ENCODE assay signal across 8 mouse cellular contexts in the genomic region with DNA sequence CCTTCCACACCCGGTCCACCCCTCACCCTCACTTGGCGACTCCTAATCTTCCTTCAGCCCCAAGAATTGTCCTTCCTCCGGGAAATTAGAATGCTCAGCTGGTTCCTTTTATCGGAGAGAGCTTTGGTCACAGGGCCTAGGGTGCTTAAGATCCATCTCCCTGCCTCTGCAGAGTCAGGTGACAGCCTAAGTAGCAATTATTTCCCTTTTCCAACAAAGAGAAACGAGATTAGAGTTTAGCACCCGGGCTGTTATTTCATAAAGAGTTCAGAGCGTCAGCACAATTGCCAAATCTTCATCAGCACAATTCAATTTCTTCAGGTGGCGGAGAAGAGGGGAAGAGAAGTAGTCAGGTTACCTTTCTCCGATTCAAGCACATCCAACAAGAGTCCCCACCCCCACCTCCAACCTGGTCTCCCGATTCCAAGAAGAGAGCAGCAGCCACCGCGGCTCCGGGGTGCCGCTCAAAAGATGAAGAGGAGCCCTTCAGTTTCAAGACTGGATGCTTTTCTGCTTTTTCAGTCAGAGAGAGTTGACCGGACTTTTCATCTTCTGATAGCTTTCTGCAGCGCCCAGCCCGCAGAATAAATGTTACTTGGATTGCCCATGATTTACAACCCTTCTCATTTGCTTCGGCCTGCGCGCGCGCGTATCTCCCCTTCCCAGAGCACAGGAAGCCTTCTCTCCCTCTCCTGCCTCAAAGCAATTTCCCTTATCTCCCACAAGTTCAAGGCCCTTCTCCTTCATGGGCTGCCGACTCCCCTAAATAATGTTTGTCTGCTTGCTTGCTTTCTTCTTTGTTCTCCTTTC. TPM values are rescaled to one million over a fixed set of nuclear protein-coding genes. Genes with fewer than 3 reads are reported as not detected.
A peak's percentile ranks its signal among the peaks of the same experiment; 100 is the strongest.
DNase-seq lines count a peak whose midpoint lies in the region; ATAC-seq and TF ChIP-seq lines count a peak whose summit lies in the region.

No protein-coding gene starts in this region.

- no peak overlapping the region for H3K9ac ChIP-seq in heart, adult 2 months (ENCODE audit: low read depth, low read length)
- peak overlapping the region; percentile 23; the same call in 1 of the 2 replicates for H3K9ac ChIP-seq in forebrain, embryonic 15.5 days (replicated peaks)
- H3K9ac ChIP-seq in liver, embryonic 13.5 days: no peak overlapping the region

- TF ChIP-seq POLR2A in heart, adult 2 months (IDR thresholded peaks at IDR 0.05; ENCODE audit: insufficient read depth, low read depth, low read length): no peak

- DNase-seq in heart, embryonic 10.5 days (ENCODE audit: low spot score): no peak
- no peak for DNase-seq in heart, adult 2 months
- DNase-seq in ES-CJ7 (ENCODE audit: low read depth, low spot score): peak; percentile 10
- no peak for DNase-seq in liver, embryonic 13.5 days
- DNase-seq in thymus, postnatal 14 days: no peak
- no peak for DNase-seq in gastrocnemius, adult 8-10 months (ENCODE audit: low spot score in 2 of 2)
- DNase-seq in urinary bladder, adult 2 months (ENCODE audit: low spot score): no peak

- 0 out of 2 replicates have a peak, but pooled peaks have one; percentile 17 for ATAC-seq in forebrain, embryonic 15.5 days (replicated peaks)
- no peak for ATAC-seq in liver, embryonic 13.5 days (ENCODE audit: low read depth)

- H3K27me3 ChIP-seq in heart, embryonic 10.5 days (ENCODE audit: insufficient read depth, poor library complexity, severe bottlenecking): no peaks in the 10 kb centered on the region
- no peaks in the 10 kb centered on the region for H3K27me3 ChIP-seq in heart, adult 2 months (ENCODE audit: control insufficient read depth, insufficient read depth, low read length)
- H3K27me3 ChIP-seq in forebrain, embryonic 15.5 days: no peaks in the 10 kb centered on the region
- 0 out of 2 replicates have a peak, but pooled peaks cover 6% of the 10 kb centered on the region for H3K27me3 ChIP-seq in liver, embryonic 13.5 days

- peak overlapping the region; percentile 42; the same call in 1 of the 2 replicates for H3K27ac ChIP-seq in heart, embryonic 10.5 days
- H3K27ac ChIP-seq in heart, adult 2 months: no peak overlapping the region
- H3K27ac ChIP-seq in forebrain, embryonic 15.5 days (replicated peaks): peak overlapping the region; percentile 1
- H3K27ac ChIP-seq in liver, embryonic 13.5 days: no peak overlapping the region

- no peaks in the 10 kb centered on the region for H3K79me2 ChIP-seq in heart, adult 2 months (replicated peaks; ENCODE audit: control insufficient read depth, insufficient read depth, low read length)

- H3K36me3 ChIP-seq in heart, embryonic 10.5 days: no peaks in the 10 kb centered on the region
- no peaks in the 10 kb centered on the region for H3K36me3 ChIP-seq in heart, adult 2 months (ENCODE audit: control insufficient read depth, insufficient read depth, low read length)
- H3K36me3 ChIP-seq in forebrain, embryonic 15.5 days: no peaks in the 10 kb centered on the region
- H3K36me3 ChIP-seq in liver, embryonic 13.5 days: no peaks in the 10 kb centered on the region

- H3K4me3 ChIP-seq in heart, embryonic 10.5 days: peak overlapping the region; percentile 50
- H3K4me3 ChIP-seq in heart, adult 2 months: no peak overlapping the region
- peak overlapping the region; percentile 22 for H3K4me3 ChIP-seq in forebrain, embryonic 15.5 days
- no peak overlapping the region for H3K4me3 ChIP-seq in liver, embryonic 13.5 days (replicated peaks)

- 16% methylated on average over 24 of the region's 24 CpGs for WGBS in heart, embryonic 10.5 days
- WGBS in heart, adult 2 months: 31% methylated on average over 24 of the region's 24 CpGs
- 8% methylated on average over 24 of the region's 24 CpGs for WGBS in forebrain, embryonic 15.5 days
- WGBS in liver, embryonic 13.5 days (ENCODE audit: insufficient replicate concordance): 15% methylated on average over 24 of the region's 24 CpGs

- peaks cover 31% of the 10 kb centered on the region for H3K4me1 ChIP-seq in heart, embryonic 10.5 days
- H3K4me1 ChIP-seq in heart, adult 2 months (ENCODE audit: control insufficient read depth, insufficient read depth, low read length): no peaks in the 10 kb centered on the region
- peaks cover 22% of the 10 kb centered on the region for H3K4me1 ChIP-seq in forebrain, embryonic 15.5 days
- H3K4me1 ChIP-seq in liver, embryonic 13.5 days (replicated peaks): no peaks in the 10 kb centered on the region

- intact Hi-C loops in heart, adult 2 months (cut with DNase I): no loop called here

- no peak for TF ChIP-seq EP300 in heart, adult 2 months (IDR thresholded peaks at IDR 0.05; ENCODE audit: insufficient read depth, low read depth, low read length)

- peak overlapping the region; percentile 36 for H3K4me2 ChIP-seq in forebrain, embryonic 15.5 days (replicated peaks)
- 0 out of 2 replicates have a peak overlapping the region, but pooled peaks have one; percentile 10 for H3K4me2 ChIP-seq in liver, embryonic 13.5 days

- no peaks in the 10 kb centered on the region for H3K9me3 ChIP-seq in heart, embryonic 10.5 days
- H3K9me3 ChIP-seq in forebrain, embryonic 15.5 days: no peaks in the 10 kb centered on the region
- H3K9me3 ChIP-seq in liver, embryonic 13.5 days (replicated peaks): no peaks in the 10 kb centered on the region

- no peak for TF ChIP-seq CTCF in heart, adult 2 months (IDR thresholded peaks at IDR 0.05)

RNA-seq across cellular contexts. Expression of gene Atp2c1, which starts 26.7 kb away (rescaled TPM):
- polyA plus RNA-seq in heart, embryonic 10.5 days (2016; fragmentation: Nextera tagmentation; extraction: Ambion mirVana): 65.1 and 65.8 TPM in 2 replicates
- 10 to 100 TPM; 57.7 to 62.9 TPM for total RNA-seq in heart, adult 2 months (2021)
- 26.6 and 54.2 TPM in 2 replicates for polyA plus RNA-seq in heart, adult 2 months (2012; rRNA removed)
- 91.8 and 95.0 TPM in 2 replicates for polyA plus RNA-seq in forebrain, embryonic 15.5 days (2015; fragmentation: Nextera tagmentation; extraction: Ambion mirVana)
- polyA plus RNA-seq in liver, embryonic 13.5 days (2015; fragmentation: Nextera tagmentation; extraction: Ambion mirVana): 23.2 and 25.1 TPM in 2 replicates
- total RNA-seq in gastrocnemius, adult 8-10 months (2022): 10 to 100 TPM; 35.6 to 44.4 (median 42.8) TPM
- polyA plus RNA-seq in urinary bladder, adult 2 months (2012; rRNA removed): 81.9 and 83.4 TPM in 2 replicates

Comparison
In these comparisons a context has a peak if more than half of its experiments do, and no peak if none do; other contexts are left out.
1. H3K27ac ChIP-seq: peak in heart, embryonic 10.5 days (single experiment) and forebrain, embryonic 15.5 days (single experiment); none in heart, adult 2 months (single experiment) and liver, embryonic 13.5 days (single experiment).
2. H3K4me3 ChIP-seq: peak in heart, embryonic 10.5 days (single experiment) and forebrain, embryonic 15.5 days (single experiment); none in heart, adult 2 months (single experiment) and liver, embryonic 13.5 days (single experiment).